Mouse (Mus musculus) right cerebral cortex, postnatal 4 days (tissue): ENCODE data around the gene Lrrc58.
A peak's percentile ranks its signal among the peaks of the same experiment; 100 is the strongest.

Experiments
- DNase-seq: peaks from one replicate; pipeline ENCODE4 v3.0.0-alpha.2; 2022

Lrrc58 gene

DNA sequence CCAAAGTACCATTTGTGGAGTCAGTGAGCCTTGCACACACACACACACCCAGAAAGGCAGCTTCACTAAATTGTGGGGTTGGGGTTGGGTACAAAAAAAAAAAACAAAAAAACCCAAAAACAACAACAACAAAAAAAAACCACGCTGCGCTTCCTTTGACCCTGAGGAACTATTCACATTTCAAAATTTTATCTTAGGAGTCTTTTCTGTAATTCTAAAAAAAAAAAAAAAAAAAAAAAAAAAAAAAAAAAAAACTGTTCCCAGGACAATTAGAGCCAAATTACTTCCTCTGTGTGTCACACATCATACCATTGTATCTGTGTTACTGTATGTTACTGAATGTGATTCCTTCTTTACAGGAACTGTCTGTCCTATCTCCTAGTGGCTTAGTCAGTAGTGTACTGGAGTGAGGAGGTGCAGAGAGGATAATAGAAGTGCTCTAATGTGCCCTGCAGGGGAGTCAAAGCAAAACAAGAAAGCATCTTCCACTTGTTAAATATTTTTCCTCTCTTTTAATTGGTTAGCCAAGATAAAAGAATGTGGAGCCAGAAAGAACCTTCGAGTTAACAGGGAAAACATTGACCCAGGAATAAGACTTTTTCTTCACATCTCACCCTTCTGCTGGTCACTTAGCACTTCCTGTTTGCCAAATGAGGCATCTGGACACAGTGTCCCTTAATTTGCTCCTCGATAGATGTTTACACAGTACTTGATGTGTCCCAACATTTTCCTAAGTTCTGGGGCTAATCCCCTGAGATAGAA is 1.5 kb downstream of the Lrrc58 start:
- no peak for DNase-seq

DNA sequence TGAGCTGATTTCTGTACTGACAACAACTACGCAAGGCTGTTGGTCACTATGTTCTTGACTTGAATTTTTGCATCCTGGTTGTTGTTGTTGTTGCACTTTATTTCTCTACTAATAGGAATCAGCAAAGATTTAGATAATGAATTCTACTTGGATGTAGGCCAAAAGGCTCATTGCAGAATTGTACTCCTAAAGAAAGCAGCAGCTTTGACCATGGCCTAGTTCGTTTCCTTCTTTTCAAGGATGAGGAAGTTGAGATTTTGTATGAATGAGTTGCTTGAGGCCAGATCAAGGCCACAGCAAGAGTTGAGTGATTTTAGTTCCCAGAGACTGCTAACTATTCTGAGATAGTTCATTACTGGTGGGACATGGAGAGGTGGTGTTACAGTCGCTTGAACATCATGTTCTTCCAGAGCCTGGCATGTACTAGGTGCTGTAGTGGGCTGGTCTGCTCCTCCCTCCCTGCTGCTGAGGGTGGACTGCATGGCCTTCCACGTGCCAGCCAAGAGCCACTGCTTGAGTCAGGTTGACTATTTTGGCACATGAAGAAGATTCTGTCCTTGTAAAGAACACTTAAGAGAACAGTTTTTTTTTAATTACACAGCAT is 3.0 kb downstream of the Lrrc58 start:
- DNase-seq: no peak

GRCm38 (mm10) chr16:37874501-37875235 is 6.5 kb downstream of the Lrrc58 start:
- DNase-seq: no peak

DNA sequence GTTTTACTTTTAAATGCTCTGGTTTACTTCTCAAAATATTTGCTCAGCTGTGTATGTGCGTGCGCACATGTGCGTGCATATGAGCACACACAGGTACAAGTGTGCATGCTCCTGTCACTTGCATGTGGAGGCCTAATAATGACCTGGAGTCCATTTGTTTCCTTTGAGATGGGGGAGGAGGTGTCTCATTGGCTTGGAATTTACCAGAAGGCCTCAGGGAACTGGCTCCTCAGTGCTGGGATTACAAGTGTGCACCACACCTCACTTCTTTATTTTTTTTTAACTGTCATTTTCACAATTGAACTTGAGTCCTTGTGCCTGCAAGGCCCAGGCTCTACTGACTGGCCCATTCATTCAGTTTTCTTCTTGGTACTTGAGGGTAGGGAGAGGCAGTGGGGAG is 9.2 kb downstream of the Lrrc58 start:
- DNase-seq: no peak

DNA sequence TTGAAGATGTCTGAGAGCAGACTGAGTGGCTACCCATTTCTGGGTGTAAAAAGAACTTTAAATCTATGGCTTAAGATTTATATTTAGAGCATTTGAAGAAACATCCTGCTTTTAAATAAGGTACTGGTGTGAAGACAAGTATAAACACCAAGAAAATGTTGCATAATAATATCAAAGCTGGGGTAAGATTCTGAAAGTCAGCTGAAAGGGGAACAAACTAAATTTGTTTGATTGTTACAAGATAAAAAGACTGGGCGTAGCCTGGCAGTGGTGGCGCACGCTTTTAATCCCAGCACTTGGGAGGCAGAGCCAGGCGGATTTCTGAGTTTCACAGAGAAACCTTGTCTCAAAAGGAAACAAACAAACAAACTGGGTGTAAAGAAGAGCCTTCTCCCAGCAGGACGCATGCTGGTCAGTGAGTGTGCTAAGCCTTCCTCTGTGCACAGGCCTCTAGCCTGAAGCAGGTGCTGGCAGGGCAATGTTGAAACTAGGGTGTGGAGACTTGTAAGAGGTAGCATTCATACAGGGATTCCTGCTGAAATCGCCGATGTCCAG is 10.8 kb downstream of the Lrrc58 start:
- DNase-seq: no peak

- no peak for DNase-seq
These were observed 11.7 kb downstream of the Lrrc58 start for GRCm38 (mm10) chr16:37879750-37880419.

- DNase-seq: no peak
These were observed 13.0 kb downstream of the Lrrc58 start for GRCm38 (mm10) chr16:37881168-37881567.

GRCm38 (mm10) chr16:37888986-37889385 is 20.8 kb downstream of the Lrrc58 start:
- DNase-seq: no peak

DNA sequence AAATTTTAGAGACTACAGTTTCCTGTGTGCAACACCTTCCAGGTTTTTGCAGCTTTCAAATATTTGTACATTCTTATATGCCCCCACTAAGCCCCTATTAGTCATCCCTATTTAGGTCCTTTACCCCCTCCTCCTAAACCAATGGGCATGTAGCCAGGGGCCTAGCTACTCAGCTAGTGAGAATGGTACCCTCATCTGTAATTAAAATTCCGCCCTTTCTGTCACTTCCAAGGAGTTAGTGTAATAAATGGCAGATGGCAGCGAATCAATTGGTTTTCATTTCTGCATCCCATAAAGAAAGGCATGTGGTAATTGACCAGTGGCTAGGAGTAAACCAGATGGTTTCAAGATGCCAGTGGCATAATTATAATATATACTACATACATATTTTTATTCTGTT is 24.5 kb downstream of the Lrrc58 start:
- no peak for DNase-seq

DNA sequence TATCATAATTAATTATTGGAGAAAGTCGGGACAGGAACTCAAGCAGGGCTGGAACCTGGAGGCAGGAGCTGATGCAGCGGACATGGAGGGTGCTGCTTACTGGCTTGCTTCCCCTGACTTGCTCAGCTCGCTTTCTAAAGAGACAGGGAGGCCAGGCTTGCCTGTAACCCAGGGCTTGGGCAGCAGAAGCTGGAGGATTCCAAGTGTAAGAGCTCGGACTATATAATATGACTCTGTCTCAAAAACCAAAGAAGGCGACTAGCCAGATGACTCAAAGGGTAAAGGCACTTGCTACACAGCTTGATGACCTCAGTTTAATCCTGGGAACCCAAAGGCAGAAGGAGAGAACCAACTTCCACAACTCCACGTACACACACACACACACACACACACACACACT is 25.2 kb downstream of the Lrrc58 start:
- DNase-seq: no peak

- DNase-seq: no peak
These were observed 25.8 kb downstream of the Lrrc58 start for GRCm38 (mm10) chr16:37893942-37894341.

DNA sequence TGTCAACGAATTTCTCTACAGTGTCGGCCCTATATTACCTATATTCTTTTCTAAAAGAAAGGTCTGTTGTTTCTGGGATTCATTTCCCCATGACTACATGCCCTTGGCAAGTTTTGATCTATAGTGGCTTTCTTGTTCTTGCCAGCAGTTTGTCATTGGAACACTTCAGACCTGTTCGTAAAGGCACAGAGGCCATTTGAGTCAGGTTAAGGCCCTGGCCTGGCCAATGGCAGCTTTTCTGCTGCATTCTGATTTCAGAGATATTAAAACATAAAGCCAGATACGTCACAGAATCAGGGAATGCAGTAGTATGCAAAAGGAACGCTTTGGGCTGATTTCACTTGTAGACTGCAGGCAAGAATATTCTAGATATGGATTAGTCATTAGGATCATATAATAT is 30.6 kb downstream of the Lrrc58 start:
- DNase-seq: no peak

DNA sequence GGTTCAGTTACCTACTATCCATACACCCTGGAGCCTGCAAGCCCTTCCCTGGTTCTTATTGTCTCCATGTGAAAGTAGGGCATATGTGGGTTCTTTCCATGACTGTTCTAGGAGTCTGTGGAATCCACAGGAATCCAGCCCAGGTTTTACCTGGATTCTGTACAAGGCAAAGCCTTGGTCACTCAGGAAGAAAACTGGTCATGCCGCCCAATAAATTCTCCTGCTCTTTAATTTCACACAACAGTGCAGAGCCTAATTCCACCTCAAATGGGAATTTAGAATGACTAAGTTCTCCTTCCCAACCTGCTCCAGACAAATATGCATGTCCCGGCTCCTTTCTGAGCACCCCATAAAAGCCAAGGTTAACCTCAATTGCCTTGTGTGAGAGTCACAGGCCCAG is 31.2 kb downstream of the Lrrc58 start:
- no peak for DNase-seq

DNA sequence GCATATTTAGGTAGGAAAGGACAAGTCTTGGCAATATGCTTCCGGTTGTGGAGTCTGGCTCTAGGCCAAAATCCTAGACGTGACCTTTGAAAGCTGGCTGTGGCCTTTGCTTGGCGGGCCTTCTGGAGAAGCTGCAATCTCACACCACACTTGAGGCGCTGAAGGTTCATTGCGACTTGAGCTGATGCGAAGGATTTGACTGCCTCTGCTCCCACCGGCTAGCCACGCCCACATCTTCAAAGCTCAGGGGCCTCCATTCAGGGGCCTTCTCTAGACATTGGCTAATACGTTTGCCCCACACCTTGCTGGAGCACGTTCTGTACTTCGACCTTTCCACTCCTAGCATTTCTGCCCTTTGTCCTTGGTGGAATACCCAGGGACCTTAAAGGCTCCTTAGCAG is 33.1 kb downstream of the Lrrc58 start:
- no peak for DNase-seq

DNA sequence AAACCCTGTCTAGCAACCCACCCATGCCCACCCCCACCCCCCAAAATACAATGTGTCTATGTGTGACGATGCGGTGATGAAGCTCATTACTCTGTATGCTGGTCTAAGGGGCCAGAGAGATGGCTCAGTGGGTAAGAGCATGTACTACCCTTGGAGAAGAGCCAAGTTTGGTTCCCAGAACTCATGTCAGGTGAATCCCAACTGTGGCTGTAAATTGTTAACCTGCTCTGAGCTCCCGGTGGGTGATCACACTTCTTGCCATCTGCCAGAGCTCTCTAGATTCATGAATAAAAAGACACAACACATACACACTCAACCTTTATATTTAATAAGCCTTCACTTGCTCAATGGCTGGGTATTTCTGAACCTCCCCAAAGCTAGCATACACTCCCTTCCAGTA is 38.3 kb downstream of the Lrrc58 start:
- DNase-seq: no peak

DNA sequence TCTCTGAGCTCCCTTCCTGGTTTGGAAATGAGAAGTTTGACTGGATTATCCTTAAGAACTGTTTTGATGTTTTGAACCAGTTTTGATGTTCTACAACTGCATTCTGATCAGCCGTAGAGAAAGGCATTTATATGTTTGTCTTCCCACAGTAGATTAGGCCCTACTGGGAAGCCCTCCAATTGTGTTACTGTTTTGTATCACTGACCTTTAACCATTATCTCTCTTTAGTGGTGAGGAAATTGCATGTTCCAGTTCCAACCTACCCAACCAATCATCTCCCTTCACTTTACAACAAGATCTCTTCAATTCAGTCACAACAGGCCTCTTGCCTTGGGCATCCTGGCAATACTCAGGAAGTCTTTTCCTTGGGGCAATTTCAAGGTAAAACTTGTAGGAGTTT is 42.9 kb downstream of the Lrrc58 start:
- DNase-seq: no peak

DNA sequence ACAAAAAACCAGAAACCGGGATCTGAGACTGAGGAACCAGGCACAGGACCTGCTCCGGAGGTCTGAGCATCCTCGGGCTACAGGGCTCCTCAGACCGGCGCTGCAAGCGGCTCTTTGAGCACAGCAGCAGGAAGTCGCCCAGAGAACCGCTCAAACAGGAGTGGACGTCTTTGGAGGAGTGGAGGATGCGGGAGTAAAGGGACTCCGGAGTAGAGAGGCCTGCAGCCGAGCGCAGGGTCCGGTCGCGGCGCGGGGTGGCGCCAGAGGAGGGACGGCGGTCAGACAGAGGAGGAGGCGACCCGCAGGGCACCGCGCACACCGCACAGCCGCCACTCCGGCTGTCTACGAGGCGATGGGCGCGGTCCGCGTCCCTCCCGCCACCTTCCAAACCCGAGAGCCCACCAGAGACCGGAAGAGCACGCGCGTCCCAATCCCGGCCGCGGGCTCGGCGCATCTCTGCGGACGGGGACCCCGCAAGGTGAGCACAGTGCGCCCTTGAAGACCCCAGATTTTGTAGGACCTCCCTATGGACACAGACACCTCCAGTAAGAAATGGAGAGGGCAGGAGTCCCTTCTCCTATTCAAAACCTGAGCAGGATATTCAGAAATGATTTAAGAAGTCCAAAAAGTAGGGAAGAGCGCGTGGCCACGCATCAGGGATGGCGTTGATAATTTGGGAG is 48.1 kb downstream of the Lrrc58 start, which contains the start of gene Gpr156:
Gene Gpr156 (plus strand): TSS at position 359 of the 680 bp plus-strand sequence.
- peak; percentile 56 for DNase-seq

DNA sequence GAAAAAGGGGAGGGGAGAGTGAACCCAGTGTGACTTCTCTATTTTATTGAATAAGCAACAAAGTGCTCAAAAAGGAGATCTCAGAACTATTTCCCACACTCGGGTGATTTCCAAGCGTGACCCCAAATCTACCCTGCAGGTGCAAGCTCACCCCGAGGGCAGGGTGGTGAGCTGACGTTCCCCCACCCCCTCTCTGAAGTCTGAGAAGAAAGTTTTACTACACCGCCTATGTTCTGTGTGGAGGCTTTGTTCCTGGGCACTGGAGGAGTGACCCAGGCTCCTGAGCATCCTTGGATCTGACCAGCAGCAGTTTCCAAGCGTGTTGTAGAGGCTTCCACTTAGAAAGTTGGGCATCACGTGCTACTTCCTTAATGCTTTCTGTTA is 48.6 kb downstream of the Lrrc58 start:
- no peak for DNase-seq

DNA sequence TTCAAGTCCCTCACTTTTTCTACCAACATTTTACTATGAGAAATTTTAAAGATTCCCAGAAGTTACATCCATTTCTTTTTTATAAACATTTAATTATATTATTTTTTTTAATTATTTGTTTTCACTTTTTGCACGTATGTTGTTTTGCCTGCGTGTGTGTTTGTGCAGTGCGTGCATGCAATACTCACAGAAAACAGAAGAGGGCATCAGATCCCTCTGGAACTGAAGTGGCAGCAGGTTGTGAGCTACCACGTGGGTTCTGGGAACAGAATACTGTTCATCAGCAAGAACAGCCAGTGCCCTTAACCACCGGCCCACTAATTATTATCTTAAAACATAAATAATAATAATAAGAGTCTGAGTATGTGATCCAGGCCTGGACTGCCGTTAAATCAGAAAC is 50.8 kb downstream of the Lrrc58 start:
- DNase-seq: no peak

DNA sequence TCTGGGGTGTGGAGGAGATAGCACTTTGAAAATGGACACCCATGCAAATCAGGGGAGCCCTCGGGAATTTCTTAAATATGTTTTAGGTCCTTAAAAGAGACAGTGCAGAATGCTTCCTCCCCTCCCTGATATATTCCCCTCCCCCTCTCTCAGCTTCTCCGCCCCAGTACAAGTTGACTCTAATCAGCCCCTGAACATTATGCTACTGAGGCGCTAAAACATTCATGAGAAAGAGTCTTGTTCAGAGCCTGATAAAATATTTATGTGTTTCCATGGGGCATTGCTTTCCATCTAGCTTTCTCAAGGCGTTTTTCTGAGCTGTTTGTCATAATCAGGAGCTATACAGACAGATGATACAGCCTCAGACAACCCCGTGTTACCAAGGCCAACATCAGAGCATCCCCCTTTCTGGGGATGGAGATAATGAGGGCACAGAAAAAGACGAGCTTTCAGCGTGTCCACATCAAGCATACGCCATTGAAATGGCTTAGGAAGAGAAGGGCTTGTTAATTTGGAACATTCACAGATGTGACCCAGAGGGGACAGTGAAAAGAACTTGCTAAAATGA is 52.7 kb downstream of the Lrrc58 start:
- DNase-seq: no peak

DNA sequence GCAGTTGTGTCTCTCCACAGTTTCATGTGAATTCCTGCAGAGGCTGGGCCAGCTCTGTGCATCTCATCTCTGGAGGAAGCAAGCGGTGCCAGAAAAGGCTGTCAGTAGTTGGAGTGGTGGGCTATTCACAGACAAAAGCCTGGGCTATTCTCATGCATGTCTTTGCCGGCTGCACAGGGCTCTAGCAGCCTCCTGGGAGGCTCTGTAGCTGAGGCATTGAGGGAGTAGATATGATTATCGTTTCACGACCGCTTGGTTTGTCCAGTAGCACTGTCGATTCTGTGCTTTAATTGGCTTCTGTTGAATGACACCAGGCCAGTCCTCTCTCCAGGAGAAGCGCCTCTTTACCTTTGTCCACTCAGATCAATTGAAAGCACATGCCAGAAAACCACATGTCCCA is 57.9 kb downstream of the Lrrc58 start:
- DNase-seq: peak; percentile 35

DNA sequence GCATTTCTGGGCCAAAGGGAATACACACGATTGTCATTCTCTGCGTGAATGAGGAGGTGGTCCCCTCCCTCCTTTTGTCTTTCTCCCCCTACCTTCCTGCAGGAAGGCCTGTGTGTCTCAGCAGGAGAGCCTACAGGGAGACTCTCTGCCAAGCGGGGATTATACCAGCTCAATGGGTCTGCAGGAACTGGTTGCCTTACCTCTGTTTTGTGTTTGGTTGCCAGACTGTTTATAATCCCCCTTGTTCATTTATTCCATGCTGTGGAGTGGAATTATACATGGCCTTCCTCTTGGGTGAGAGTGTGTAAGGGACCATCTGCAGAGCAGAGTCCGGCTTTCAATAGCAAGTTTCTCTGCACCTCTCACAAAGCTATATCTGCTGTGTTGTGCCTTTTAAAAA is 58.9 kb downstream of the Lrrc58 start:
- no peak for DNase-seq
